Mouse (Mus musculus): Measurements from ENCODE around the gene Atp13a3.

GRCm38 (mm10) chr16:30410914-30411313 lies 5.1 kb upstream of the Atp13a3 start:
- TF ChIP-seq CTCF (IDR thresholded peaks at IDR 0.05; ENCODE audit: extremely low read depth, insufficient read depth, insufficient read length, insufficient replicate concordance) (no peak), POLR2A (IDR thresholded peaks at IDR 0.05; ENCODE audit: low read depth, low read length) (no peak)

Data from spleen, adult 2 months (tissue).